ENCODE assay signal across 25 mouse cellular contexts in genomic region chr10:94445192-94445591, GRCm38 (mm10).
DNase-seq lines count a peak whose midpoint lies in the region; ATAC-seq lines count a peak whose summit lies in the region.
"Had no signal": no experiment of that assay in that cellular context is flagged by ENCODE, and none has a peak within 500 bp of the region (broad histone marks: within the 10 kb centered on the region; RNA-seq: fewer than 3 reads in every experiment).

No protein-coding gene starts in this region.

- DNase-seq in CD4-positive, CD25-positive, alpha-beta regulatory T cell, adult 2 months (ENCODE audit: low read depth, low spot score) = peak; percentile 25
- DNase-seq in left cerebral cortex, adult 9 months (ENCODE audit: low spot score in 2 of 2) = no peak
- DNase-seq in forebrain, embryonic 14.5 days (ENCODE audit: low spot score) = no peak
- no peak for DNase-seq in spleen, postnatal 4 days (ENCODE audit: low spot score in 2 of 2)
- DNase-seq: adrenal gland, adult 2 months; adrenal gland, postnatal 10 days; adrenal gland, postnatal 25 days; cerebellum, adult 11 months; cerebellum, adult 18-20 months; cerebellum, adult 8-10 months; cerebellum, adult 9-11 months; cerebellum, postnatal 14 days; cerebellum, postnatal 36 days; embryo, embryonic 11 days; forebrain, postnatal 0 days had no signal

- peak; percentile 36 for ATAC-seq in activated CD4-positive, CD25-positive, alpha-beta regulatory T cell, adult 4 months
- ATAC-seq in forebrain, embryonic 14.5 days = no peak
- ATAC-seq: forebrain, embryonic 15.5 days; forebrain, postnatal 0 days; Patski had no signal

- no peaks in the 10 kb centered on the region; the same call in 1 of the 2 replicates for H3K27me3 ChIP-seq in forebrain, embryonic 14.5 days (replicated peaks; ENCODE audit: control insufficient read depth, insufficient read depth, low read length)
- H3K27me3 ChIP-seq: CH12.LX; embryonic facial prominence, embryonic 15.5 days; Patski had no signal

- no peaks in the 10 kb centered on the region for H3K9me3 ChIP-seq in forebrain, embryonic 14.5 days (replicated peaks; ENCODE audit: control insufficient read depth, low read length)
- H3K9me3 ChIP-seq: embryonic facial prominence, embryonic 13.5 days; embryonic facial prominence, embryonic 15.5 days; forebrain, embryonic 10.5 days; forebrain, embryonic 12.5 days; forebrain, embryonic 15.5 days; G1E had no signal

- no peak overlapping the region for H3K9ac ChIP-seq in forebrain, embryonic 14.5 days (ENCODE audit: low read length)
- H3K9ac ChIP-seq: embryonic facial prominence, embryonic 13.5 days; embryonic facial prominence, embryonic 15.5 days; forebrain, embryonic 12.5 days; forebrain, embryonic 15.5 days; forebrain, postnatal 0 days had no signal

- H3K4me1 ChIP-seq in forebrain, embryonic 14.5 days (ENCODE audit: control insufficient read depth, insufficient read depth, low read length) = peaks cover 3% of the 10 kb centered on the region; the same call in 1 of the 2 replicates

- no peak overlapping the region for H3K27ac ChIP-seq in forebrain, embryonic 14.5 days (ENCODE audit: low read depth, low read length)
- H3K27ac ChIP-seq: embryonic facial prominence, embryonic 13.5 days; embryonic facial prominence, embryonic 15.5 days; forebrain, embryonic 10.5 days; forebrain, embryonic 12.5 days; forebrain, embryonic 15.5 days had no signal

- no peak overlapping the region for H3K4me2 ChIP-seq in forebrain, embryonic 14.5 days (ENCODE audit: low read length)
- H3K4me2 ChIP-seq: embryonic facial prominence, embryonic 13.5 days; embryonic facial prominence, embryonic 15.5 days; forebrain, embryonic 12.5 days; forebrain, embryonic 15.5 days had no signal

- no peak overlapping the region for H3K4me3 ChIP-seq in forebrain, embryonic 14.5 days (ENCODE audit: low read depth, low read length)
- H3K4me3 ChIP-seq: embryonic facial prominence, embryonic 13.5 days; embryonic facial prominence, embryonic 15.5 days; erythroblast, embryonic 14.5 days; forebrain, embryonic 10.5 days; forebrain, embryonic 12.5 days; forebrain, embryonic 15.5 days had no signal

- WGBS in forebrain, embryonic 14.5 days = 90% methylated on average over 7 of the region's 7 CpGs

- no peaks in the 10 kb centered on the region for H3K36me3 ChIP-seq in forebrain, embryonic 14.5 days (ENCODE audit: control insufficient read depth, insufficient read depth, low read length)
- H3K36me3 ChIP-seq: embryonic facial prominence, embryonic 13.5 days; embryonic facial prominence, embryonic 15.5 days; forebrain, embryonic 10.5 days; forebrain, embryonic 12.5 days; forebrain, embryonic 15.5 days; G1E had no signal
